Mouse (Mus musculus): ENCODE results near the gene Frmd4a. TPM values are rescaled to one million over a fixed set of nuclear protein-coding genes. Genes with fewer than 3 reads are reported as not detected.

Gene Frmd4a
- total RNA-seq, 2 experiments from 2014 or later: 57.7 to 65.1 TPM

DNA sequence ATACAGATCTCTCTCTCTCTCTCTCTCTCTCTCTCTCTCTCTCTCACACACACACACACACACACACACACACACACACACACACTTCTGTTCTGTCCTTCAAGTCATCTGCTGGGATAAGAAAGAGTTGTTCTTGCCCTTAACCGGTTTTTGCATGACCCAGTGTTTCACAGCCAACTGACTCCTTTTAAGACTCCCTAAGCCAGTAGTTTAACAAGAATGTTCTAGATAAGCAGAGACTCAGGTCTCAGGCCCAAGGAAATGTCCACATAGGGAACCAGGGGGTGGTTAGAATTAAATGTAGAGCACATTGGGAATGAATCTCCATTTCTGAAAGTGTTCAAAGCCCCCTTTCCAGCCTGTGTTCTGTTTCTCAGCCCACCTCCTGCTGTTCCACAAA is 329.4 kb downstream of the Frmd4a start:
- DNase-seq (ENCODE audit: extremely low spot score in 1 of 2, low spot score in 2 of 2): no peak
- Histone ChIP-seq H3K27ac (no peak overlapping the region), H3K4me3 (no peak overlapping the region)
- TF ChIP-seq CTCF (IDR thresholded peaks at IDR 0.05): no peak
- intact Hi-C loops (cut with DNase I): no loop called here

DNA sequence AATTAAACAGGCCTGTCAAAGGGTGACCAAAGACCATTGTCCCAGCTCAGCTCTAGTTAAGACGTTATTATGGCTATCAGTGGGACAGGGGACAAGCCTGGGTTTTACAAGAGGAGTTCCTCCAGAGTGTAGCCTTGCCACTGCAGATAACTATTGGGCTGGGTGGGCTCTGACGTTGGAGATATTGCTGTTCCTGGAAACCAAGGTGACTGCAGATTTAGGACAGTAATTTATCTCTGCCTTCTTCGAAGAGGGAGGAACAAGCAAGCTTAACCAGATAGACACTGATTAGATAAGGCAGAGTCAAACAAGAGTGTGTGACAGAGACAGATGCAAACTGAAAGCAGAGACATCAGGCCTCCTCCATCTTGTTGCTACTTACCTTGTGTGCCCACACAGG is 330.3 kb downstream of the Frmd4a start:
- no peak for TF ChIP-seq CTCF (IDR thresholded peaks at IDR 0.05)
- DNase-seq (ENCODE audit: extremely low spot score in 1 of 2, low spot score in 2 of 2): no peak
- Histone ChIP-seq H3K4me3 (no peak overlapping the region), H3K27ac (no peak overlapping the region)
- intact Hi-C loops (cut with DNase I): no loop called here

DNA sequence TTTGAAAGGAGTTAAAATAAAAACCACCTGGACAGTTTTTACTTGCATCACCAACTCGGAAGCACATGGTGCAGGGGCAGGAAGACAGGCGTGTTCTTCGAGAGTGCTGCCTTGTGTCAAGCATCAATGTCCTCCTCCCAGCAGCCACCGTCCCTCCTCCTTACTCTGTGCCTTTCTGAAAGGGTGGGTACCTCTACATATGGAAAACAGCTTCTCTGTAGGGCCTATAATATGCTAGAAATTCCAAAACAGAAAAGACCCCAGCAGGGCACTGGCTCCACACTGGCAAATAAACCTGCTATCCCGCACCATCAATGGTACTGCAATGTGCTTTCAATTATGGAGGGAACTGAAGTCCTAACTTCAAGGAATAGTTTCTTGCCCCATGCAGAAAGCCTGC is 331.0 kb downstream of the Frmd4a start:
- TF ChIP-seq CTCF (IDR thresholded peaks at IDR 0.05): no peak
- H3K27ac ChIP-seq: no peak overlapping the region
- intact Hi-C loops (cut with DNase I): no loop called here
- H3K4me3 ChIP-seq: no peak overlapping the region
- DNase-seq (ENCODE audit: extremely low spot score in 1 of 2, low spot score in 2 of 2): no peak

DNA sequence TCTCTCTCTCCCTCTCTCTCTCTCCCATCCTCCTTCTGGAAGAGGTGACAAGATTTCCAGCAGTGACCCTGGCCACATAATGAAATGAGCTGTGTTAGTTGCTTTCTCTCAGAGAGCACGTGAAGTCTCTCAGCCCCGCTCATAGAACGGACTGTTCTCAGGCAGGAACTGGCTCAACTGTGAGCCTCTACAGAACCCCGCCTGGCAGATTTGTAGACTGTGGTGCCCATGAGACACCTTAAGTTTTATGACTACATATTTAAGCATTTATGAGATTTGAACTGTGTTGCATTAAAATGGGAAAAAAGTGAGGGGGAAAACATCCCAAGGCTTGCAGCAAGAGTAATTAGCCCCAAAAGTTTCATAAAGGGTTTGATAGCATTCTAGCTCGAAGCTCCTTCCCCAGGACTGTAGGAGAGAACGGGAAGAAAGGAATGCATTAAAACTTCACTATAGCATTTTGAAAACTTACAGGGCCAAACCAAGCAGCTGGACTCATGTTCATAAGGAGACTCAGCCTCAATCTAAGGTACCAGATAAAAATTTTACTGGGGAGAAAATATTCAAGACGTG is 339.4 kb downstream of the Frmd4a start:
- Histone ChIP-seq H3K27ac (no peak overlapping the region), H3K4me3 (no peak overlapping the region)
- intact Hi-C loops (cut with DNase I): no loop called here
- DNase-seq (ENCODE audit: extremely low spot score in 1 of 2, low spot score in 2 of 2): no peak
- TF ChIP-seq CTCF (IDR thresholded peaks at IDR 0.05): no peak

DNA sequence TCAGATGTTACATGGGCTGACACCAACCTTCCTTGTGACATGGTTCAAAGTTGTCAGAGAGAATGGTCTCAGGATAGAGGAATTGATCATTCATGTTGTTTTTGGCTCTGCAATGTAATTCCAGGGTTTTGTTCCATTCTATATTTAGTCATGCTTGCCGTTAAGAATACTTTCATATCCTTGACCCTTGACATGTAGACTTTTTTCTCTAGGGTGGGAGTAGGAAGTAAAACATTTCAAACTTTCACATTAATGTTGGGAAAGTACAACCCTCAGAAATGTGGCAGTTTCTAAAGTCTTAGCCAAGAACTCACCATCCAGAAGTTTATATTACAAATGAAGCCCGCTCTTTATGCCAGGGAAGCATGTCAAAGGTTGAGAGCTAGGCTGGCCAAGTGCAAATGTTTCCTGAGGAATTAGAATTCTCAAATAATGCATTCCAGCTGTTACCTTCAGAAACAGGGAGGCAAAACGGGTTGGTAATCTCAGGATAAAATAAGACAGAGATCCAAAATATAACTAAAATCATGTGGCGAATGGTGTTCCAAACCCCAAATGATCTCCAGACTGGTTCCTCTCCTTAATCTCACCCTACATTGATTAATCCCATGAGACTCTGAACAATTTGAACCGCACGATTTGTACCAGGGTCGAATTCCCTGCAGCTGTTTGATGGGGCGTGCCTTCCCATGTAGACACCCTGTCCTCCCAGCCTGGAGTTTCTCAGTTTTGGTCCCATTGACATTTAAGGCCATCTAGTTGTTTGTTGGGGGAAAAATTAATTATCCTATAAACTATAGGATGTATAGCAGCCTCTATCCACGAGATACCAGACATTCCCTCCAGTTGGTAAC is 344.7 kb downstream of the Frmd4a start:
- Histone ChIP-seq H3K4me3 (no peak overlapping the region), H3K27ac (no peak overlapping the region)
- no peak for TF ChIP-seq CTCF (IDR thresholded peaks at IDR 0.05)
- intact Hi-C loops (cut with DNase I): no loop called here
- DNase-seq (ENCODE audit: extremely low spot score in 1 of 2, low spot score in 2 of 2): no peak

DNA sequence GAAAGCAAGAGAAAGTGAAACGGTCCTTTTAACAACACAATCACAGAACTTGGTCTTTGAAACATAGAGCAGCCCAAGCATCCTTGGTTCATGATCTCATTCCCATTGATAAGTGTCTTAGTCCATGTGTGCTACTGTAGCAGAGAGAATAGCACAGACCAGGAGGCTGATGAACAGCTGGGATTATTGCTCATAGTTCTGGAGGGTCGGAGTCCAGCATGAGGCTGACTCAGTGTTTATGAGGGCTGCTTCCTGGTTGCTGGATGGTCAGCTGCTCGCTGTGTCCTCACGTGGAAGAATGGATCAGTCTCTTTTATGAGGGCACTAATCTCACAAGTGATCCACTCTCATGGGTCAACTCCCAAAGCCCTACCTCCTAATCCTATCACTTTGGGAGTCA is 347.4 kb downstream of the Frmd4a start:
- TF ChIP-seq CTCF (IDR thresholded peaks at IDR 0.05): no peak
- intact Hi-C loops (cut with DNase I): no loop called here
- no peak overlapping the region for H3K4me3 ChIP-seq
- DNase-seq (ENCODE audit: extremely low spot score in 1 of 2, low spot score in 2 of 2): no peak
- no peak overlapping the region for H3K27ac ChIP-seq

DNA sequence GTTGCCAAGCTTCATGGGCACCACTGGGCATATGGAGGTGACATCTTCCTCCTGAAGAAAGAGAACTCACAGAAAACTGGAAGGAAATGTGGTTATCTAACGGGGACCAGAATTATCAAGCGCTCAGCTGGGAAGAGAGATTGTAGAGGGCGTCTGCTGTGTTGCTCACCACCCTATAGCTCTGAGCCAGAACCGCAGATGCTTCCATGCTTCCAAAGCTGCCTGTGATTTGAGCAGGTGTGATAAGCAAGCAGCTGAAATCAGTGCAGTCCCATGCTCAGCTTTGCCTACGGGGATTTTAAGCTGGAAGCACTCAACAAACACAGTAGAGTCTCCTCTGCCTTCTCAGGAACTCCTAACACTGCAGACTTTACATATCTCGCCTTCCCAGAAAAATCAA is 351.0 kb downstream of the Frmd4a start:
- no peak for TF ChIP-seq CTCF (IDR thresholded peaks at IDR 0.05)
- Histone ChIP-seq H3K4me3 (no peak overlapping the region), H3K27ac (no peak overlapping the region)
- DNase-seq (ENCODE audit: extremely low spot score in 1 of 2, low spot score in 2 of 2): no peak
- intact Hi-C loops (cut with DNase I): no loop called here

DNA sequence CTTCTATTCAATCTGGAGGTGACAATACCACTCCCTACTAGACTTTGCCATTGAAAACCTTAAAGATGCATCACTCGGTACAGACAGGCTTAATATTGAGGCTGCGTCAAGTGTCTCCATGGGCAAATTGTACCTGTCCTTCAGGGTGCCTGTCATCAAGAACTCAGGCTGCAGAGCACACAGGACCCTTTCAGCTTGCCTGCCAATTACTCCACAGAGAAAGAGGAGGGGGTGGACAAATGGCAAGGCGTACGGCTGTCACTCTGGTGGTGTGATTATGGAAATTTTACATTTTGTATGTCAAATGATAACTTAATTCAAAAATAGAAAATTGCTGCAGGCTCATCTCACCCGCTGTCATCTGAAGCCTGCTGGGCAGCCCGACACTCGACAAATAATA is 353.0 kb downstream of the Frmd4a start:
- intact Hi-C loops (cut with DNase I): no loop called here
- Histone ChIP-seq H3K27ac (no peak overlapping the region), H3K4me3 (no peak overlapping the region)
- TF ChIP-seq CTCF (IDR thresholded peaks at IDR 0.05): no peak
- no peak for DNase-seq (ENCODE audit: extremely low spot score in 1 of 2, low spot score in 2 of 2)

DNA sequence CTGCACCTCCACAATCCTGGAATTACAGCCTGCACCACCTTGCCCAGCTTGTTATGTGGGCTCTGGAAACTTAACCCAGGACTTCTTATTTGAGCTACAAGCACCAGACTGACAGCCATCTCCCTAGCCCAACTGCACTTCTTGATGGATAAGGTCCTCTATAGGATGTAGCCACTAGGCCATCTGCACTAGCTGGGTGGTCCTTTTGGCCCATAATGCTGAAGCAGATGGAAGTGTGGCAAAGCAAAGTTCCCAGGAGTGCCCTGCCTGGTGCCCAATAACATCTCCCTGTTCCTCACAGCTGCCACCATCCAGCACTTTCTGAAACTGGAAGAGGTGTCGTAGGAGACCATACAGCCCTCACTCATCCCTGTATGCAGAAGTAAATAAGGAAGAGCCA is 353.8 kb downstream of the Frmd4a start:
- intact Hi-C loops (cut with DNase I): no loop called here
- Histone ChIP-seq H3K27ac (no peak overlapping the region), H3K4me3 (no peak overlapping the region)
- no peak for TF ChIP-seq CTCF (IDR thresholded peaks at IDR 0.05)
- DNase-seq (ENCODE audit: extremely low spot score in 1 of 2, low spot score in 2 of 2): no peak

DNA sequence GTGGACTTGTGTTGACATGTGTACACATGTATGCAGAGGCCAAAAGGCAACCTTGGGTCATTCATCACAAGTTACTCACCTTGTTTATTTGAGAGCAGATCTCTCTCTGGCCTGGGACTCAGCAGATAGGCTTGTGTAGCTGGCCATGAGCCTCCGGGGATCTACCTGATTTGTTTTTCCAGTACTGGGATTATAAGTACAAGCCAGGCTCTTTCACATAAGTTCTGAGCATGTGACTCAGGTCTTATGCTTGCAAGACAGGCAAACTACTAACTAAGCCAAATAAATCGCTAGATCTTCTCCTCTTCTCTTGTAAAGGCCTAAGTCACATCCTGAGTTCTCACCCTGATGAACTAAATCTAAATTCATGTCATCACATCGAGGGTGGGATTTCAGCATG is 361.3 kb downstream of the Frmd4a start:
- intact Hi-C loops (cut with DNase I): no loop called here
- Histone ChIP-seq H3K27ac (no peak overlapping the region), H3K4me3 (no peak overlapping the region)
- no peak for TF ChIP-seq CTCF (IDR thresholded peaks at IDR 0.05)
- DNase-seq (ENCODE audit: extremely low spot score in 1 of 2, low spot score in 2 of 2): no peak

DNA sequence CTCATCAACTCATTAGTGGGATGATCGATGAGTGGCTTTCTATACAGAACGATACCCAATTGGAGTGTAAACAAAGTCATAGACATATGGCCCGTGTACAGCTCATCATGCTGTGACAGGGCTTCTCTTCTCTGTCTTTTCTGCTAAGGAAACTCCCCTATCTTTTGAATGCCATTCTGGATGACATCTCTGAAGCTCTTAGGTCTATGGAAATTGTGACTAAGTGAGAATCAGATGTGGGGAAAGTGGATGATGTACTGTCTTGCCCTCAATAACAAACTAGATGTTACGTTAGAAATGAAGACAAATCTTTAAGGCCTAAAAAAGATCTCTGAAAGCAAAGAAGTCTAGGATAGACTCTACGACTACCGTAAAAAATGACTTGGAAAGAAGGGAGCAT is 362.9 kb downstream of the Frmd4a start:
- no peak overlapping the region for H3K27ac ChIP-seq
- no peak overlapping the region for H3K4me3 ChIP-seq
- intact Hi-C loops (cut with DNase I): no loop called here
- TF ChIP-seq CTCF (IDR thresholded peaks at IDR 0.05): no peak
- DNase-seq (ENCODE audit: extremely low spot score in 1 of 2, low spot score in 2 of 2): no peak

DNA sequence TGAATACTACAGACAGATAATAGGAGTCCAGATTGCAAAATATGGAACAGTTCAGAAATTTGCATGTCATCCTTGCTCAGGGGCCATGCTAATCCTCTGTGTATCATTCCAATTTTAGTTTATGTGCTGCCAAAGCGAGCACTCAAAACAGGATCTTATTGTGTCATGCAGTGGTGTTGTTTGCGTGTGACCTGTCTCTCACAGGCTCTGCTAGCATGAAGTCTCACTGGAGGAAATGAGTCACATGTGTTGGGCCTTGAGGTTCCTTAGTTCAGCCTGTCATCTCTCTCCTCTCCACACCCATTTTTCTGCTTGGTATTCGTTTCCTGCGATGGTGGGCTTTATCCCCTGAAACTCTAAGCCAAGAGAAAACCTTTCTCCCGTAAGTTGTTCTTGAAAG is 363.4 kb downstream of the Frmd4a start:
- no peak overlapping the region for H3K27ac ChIP-seq
- H3K4me3 ChIP-seq: no peak overlapping the region
- TF ChIP-seq CTCF (IDR thresholded peaks at IDR 0.05): no peak
- no peak for DNase-seq (ENCODE audit: extremely low spot score in 1 of 2, low spot score in 2 of 2)
- intact Hi-C loops (cut with DNase I): no loop called here

DNA sequence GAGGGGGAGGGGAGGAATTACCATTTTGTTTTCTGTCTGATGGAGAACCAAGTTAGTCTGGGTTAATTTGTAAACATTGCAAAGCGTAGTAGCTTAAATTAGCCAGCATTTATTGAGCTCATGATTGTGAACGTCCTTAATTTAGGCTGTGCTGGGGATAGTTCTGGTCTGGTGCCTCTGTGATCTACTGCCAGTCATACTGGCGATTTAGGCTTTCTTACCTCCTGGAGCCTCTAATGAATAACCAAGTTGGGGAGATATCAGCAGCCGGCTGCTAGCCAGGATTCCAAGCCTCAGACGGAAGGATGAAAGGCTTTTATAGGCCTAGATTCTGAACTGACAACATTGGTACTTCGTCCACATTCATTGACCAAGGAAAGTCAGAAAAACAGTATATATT is 369.0 kb downstream of the Frmd4a start:
- H3K27ac ChIP-seq: no peak overlapping the region
- H3K4me3 ChIP-seq: no peak overlapping the region
- intact Hi-C loops (cut with DNase I): no loop called here
- DNase-seq (ENCODE audit: extremely low spot score in 1 of 2, low spot score in 2 of 2): no peak
- no peak for TF ChIP-seq CTCF (IDR thresholded peaks at IDR 0.05)

Data from left cerebral cortex, adult 2 months (tissue).